Mouse (Mus musculus) heart, embryonic 10.5 days (tissue): ENCODE data around the gene Lrrfip1. TPM values are rescaled to one million over a fixed set of nuclear protein-coding genes. Genes with fewer than 3 reads are reported as not detected.

ENCODE experiments used
- DNase-seq: peaks from one replicate; pipeline ENCODE4 v3.0.0-alpha.2; 2017; ENCODE audit warnings: low spot score
- H3K27ac ChIP-seq: fragments of 300-500 bp; sonication (generic); 2 replicates; pipeline ENCODE4 v1.5.1; 2016; ENCODE audit warnings: mild to moderate bottlenecking
- H3K27me3 ChIP-seq: fragments of 300-500 bp; sonication (generic); 2 replicates; pipeline ENCODE4 v1.6.1; 2016; ENCODE audit warnings: mild to moderate bottlenecking; ENCODE audit not compliant: poor library complexity, insufficient read depth, severe bottlenecking
- H3K36me3 ChIP-seq: fragments of 300-500 bp; sonication (generic); 2 replicates; pipeline ENCODE4 v1.6.1; 2016; ENCODE audit warnings: mild to moderate bottlenecking, moderate library complexity
- H3K4me1 ChIP-seq: fragments of 300-500 bp; sonication (generic); 2 replicates; pipeline ENCODE4 v1.6.1; 2016; ENCODE audit warnings: mild to moderate bottlenecking
- H3K4me3 ChIP-seq: fragments of 300-500 bp; sonication (generic); 2 replicates; pipeline ENCODE4 v1.5.1; 2016; ENCODE audit warnings: mild to moderate bottlenecking, moderate library complexity
- H3K9me3 ChIP-seq: fragments of 300-500 bp; sonication (generic); 2 replicates; pipeline ENCODE4 v1.6.1; 2016; ENCODE audit warnings: mild to moderate bottlenecking, moderate library complexity
- WGBS: fragments of 180-500 bp; shearing (Covaris S2); methylation state at CpG from one replicate; pipeline ENCODE4 v1.1.7; 2016; 5-methylcytosine and 5-hydroxymethylcytosine counted together
- polyA plus RNA-seq: library from polyadenylated mRNA; unstranded; fragments of >200 nt; fragmentation: Nextera tagmentation; extraction: Ambion mirVana; gene quantifications from 2 replicates; pipeline ENCODE4 v1.2.1, GENCODE M21; 2016

Lrrfip1 gene
- polyA plus RNA-seq, 1 experiment from 2014 or later = 91.6 TPM

DNA sequence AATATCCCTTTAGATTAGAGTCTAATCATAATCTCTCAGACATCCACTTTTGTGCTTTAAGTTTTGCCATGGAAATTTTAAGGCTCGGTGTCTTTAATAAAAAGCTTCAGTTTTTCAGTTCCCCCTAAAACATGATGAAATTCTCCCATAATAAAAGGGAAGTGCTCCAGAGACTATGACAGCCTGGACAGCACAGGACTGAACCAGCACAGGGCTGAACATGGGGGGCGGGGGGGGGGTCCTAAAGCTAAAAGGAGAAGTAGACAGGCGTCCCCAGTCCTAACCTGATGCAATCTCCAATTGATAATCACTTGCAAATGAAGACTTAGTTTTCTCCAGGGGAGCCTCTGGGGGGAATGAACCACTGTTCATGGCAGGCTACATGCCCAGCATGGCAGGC lies 36.0 kb downstream of the Lrrfip1 start:
- peak overlapping the region; percentile 33; the same call in 1 of the 2 replicates for H3K27ac ChIP-seq
- WGBS = 81% methylated on average over 3 of the region's 3 CpGs

GRCm38 (mm10) chr1:91035266-91035665 lies 36.7 kb downstream of the Lrrfip1 start:
- H3K36me3 ChIP-seq = no peaks in the 10 kb centered on the region; the same call in 1 of the 2 replicates
- H3K9me3 ChIP-seq = no peaks in the 10 kb centered on the region
- peak overlapping the region; percentile 10; the same call in 1 of the 2 replicates for H3K27ac ChIP-seq
- 69% methylated on average over 2 of the region's 2 CpGs for WGBS
- no peak overlapping the region for H3K4me3 ChIP-seq
- DNase-seq = no peak
- no peaks in the 10 kb centered on the region for H3K27me3 ChIP-seq
- H3K4me1 ChIP-seq = peaks cover 80% of the 10 kb centered on the region

More for the DNA sequence above, 36.0 kb downstream of the Lrrfip1 start:
- DNase-seq = no peak
- Histone ChIP-seq H3K36me3 (no peaks in the 10 kb centered on the region; the same call in 1 of the 2 replicates), H3K4me1 (peaks cover 73% of the 10 kb centered on the region), H3K4me3 (no peak overlapping the region), H3K27me3 (no peaks in the 10 kb centered on the region), H3K9me3 (no peaks in the 10 kb centered on the region)

DNA sequence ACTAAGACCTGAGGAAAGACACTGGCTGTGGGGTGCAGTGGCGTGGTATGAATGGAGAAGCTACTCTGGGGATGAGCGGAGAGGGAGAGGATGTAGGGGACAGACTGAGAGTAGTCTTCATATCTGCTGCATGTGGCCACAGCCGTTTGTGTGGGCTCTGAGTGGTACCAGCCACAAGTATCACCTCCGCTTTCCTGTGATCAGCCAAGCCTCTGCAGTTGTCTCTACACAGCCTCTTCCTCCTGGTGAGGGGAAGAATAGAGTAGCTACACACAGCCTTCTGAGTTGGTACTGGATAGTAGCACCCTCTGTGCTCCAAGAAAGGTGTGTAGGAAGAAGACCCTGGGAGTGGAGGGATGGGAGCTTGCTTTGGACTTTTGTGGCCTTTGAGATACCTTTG lies 38.7 kb downstream of the Lrrfip1 start:
- H3K4me3 ChIP-seq = no peak overlapping the region
- no peak for DNase-seq
- WGBS = 81% methylated on average over 4 of the region's 4 CpGs
- H3K27ac ChIP-seq = peak overlapping the region; percentile 64; the same call in 1 of the 2 replicates
- no peaks in the 10 kb centered on the region for H3K27me3 ChIP-seq
- peaks cover 82% of the 10 kb centered on the region for H3K4me1 ChIP-seq
- no peaks in the 10 kb centered on the region; the same call in 1 of the 2 replicates for H3K36me3 ChIP-seq
- no peaks in the 10 kb centered on the region for H3K9me3 ChIP-seq

DNA sequence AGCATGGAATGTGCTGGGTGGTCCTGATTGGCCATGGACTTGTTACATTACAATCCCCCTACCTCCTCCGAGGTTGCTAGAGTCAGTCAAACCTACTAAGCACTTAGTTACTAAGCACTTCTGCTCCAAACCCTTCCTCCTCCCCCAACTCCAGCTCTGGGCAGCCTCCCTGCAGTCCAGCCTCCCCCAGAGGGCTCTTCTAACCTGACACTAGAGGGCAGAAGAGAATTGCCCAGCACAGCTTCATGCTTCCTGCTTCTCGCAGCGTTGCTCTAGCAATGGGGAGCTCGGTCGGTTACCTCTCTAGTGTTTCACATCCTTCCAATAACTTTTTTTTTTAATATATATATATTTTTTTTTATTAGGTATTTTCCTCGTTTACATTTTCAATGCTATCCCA lies 39.5 kb downstream of the Lrrfip1 start:
- WGBS = 65% methylated on average over 6 of the region's 6 CpGs
- DNase-seq = no peak
- no peak overlapping the region for H3K4me3 ChIP-seq
- 0 out of 2 replicates have a peak overlapping the region, but pooled peaks have one; percentile 47 for H3K27ac ChIP-seq
- H3K4me1 ChIP-seq = peaks cover 82% of the 10 kb centered on the region
- no peaks in the 10 kb centered on the region for H3K9me3 ChIP-seq
- H3K27me3 ChIP-seq = no peaks in the 10 kb centered on the region
- H3K36me3 ChIP-seq = no peaks in the 10 kb centered on the region; the same call in 1 of the 2 replicates

DNA sequence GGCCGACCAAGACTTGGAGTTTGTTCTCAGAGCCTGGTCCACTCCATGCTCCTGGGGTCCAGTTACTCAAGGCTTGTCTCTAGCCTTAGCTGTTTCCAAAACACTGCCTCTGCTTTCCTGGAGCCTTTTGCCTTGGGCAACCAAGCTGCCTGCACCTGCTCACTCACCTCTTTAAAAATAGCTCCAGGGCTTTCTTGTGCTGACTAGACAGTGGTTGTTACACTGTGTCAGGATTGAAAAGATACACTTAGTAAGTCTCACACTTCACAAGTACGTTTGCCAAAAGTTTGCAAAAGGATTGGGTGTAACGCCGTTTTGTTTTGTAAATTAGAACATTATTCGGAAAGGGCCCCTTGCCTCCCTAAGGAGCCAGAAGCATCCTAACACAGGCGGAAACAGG lies 40.0 kb downstream of the Lrrfip1 start:
- Histone ChIP-seq H3K4me1 (peaks cover 82% of the 10 kb centered on the region), H3K27me3 (no peaks in the 10 kb centered on the region), H3K9me3 (no peaks in the 10 kb centered on the region), H3K4me3 (no peak overlapping the region), H3K27ac (0 out of 2 replicates have a peak overlapping the region, but pooled peaks have one; percentile 60), H3K36me3 (no peaks in the 10 kb centered on the region; the same call in 1 of the 2 replicates)
- 53% methylated on average over 6 of the region's 6 CpGs for WGBS
- no peak for DNase-seq

DNA sequence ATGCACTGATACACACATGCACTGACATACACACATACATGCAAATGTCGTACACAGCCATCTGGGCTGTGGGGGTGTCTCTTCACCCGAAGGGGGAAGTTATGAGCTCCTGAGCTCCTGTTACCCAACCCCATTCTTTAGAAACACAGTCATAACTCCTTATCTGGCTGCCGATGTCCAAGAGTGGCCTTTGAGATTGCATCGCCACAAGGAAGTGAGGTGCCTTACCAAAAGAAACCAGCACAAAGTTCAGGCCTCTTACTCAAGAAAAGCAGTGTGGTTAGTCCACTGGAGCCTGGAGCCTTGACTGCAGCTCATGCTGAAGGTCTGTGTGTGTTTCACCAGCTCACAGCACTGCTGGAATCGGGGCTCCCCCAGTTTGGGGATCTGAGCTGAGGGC lies 43.1 kb downstream of the Lrrfip1 start:
- 47% methylated on average over 5 of the region's 5 CpGs for WGBS
- H3K9me3 ChIP-seq = no peaks in the 10 kb centered on the region
- no peak overlapping the region for H3K4me3 ChIP-seq
- H3K4me1 ChIP-seq = peaks cover 88% of the 10 kb centered on the region
- DNase-seq = no peak
- H3K27me3 ChIP-seq = no peaks in the 10 kb centered on the region
- H3K27ac ChIP-seq = peak overlapping the region; percentile 69
- no peaks in the 10 kb centered on the region for H3K36me3 ChIP-seq

- H3K4me3 ChIP-seq = no peak overlapping the region
- WGBS = 42% methylated on average over 5 of the region's 5 CpGs
- H3K27ac ChIP-seq = peak overlapping the region; percentile 69
- H3K9me3 ChIP-seq = no peaks in the 10 kb centered on the region
- no peaks in the 10 kb centered on the region for H3K36me3 ChIP-seq
- no peaks in the 10 kb centered on the region for H3K27me3 ChIP-seq
- peaks cover 85% of the 10 kb centered on the region for H3K4me1 ChIP-seq
- DNase-seq = no peak
These were observed 44.7 kb downstream of the Lrrfip1 start for GRCm38 (mm10) chr1:91043191-91043590.

DNA sequence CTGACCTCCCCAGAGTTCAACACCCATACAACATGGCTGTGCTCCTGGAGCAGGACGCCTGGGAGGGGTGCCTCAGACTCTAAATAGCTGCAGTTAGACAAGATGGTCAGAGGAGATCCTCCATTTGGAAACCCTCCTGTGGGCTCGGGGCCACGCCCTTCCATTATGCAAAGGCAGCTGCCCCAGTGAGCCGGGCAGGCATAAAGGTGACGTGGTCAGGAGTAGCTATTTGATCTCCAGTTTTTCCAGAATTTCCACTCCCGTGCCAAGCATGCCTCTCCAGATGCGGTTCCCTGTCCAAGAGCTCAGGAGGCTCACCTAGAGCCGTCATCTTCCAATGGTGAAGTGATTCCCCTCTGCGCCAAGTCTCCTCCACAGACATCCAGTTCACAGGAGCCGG lies 45.6 kb downstream of the Lrrfip1 start:
- H3K27me3 ChIP-seq = no peaks in the 10 kb centered on the region
- H3K4me3 ChIP-seq = no peak overlapping the region
- DNase-seq = no peak
- H3K27ac ChIP-seq = peak overlapping the region; percentile 69; the same call in 1 of the 2 replicates
- WGBS = 74% methylated on average over 10 of the region's 10 CpGs
- no peaks in the 10 kb centered on the region for H3K9me3 ChIP-seq
- H3K36me3 ChIP-seq = no peaks in the 10 kb centered on the region
- peaks cover 80% of the 10 kb centered on the region for H3K4me1 ChIP-seq

DNA sequence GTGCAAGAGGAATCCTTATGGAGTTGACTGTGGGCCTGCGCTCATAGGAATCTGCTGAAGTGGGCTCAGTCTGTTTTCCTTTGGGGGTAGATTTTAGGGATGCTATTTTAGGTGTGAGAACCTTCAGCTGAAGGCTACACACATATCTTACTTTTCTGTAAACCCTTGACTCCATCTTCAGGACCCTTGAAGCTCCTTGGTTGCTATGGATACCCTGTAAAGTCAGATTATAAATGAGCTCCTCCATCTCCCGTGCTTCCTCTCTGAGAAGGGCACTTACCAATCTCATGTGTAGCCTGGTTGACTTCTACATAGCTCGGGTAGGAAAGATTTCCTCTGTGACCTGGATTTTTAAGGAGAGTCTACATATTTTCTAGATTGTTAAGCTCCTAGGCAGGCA lies 46.1 kb downstream of the Lrrfip1 start:
- WGBS = 55% methylated on average over 3 of the region's 3 CpGs
- no peak overlapping the region for H3K4me3 ChIP-seq
- no peak for DNase-seq
- no peaks in the 10 kb centered on the region for H3K27me3 ChIP-seq
- H3K9me3 ChIP-seq = no peaks in the 10 kb centered on the region
- no peaks in the 10 kb centered on the region for H3K36me3 ChIP-seq
- H3K4me1 ChIP-seq = peaks cover 78% of the 10 kb centered on the region
- no peak overlapping the region for H3K27ac ChIP-seq

DNA sequence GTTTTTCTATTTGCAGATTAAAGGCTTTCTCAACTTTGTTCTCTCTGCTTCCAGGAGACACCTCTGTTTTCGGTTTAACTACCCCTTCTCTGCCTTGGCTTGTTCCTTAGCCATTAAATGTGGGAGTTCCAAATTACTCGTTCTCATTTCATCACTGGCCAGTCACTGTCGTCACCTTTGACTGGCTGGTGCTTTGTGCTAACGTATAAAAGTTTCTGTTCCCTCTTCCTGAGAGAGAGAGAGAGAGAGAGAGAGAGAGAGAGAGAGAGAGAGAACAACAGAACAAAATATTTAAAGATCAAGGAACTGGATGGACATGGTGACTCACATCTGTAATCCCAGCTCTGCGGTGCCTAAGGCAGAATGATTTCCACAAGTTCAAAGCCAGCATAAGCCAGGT lies 47.7 kb downstream of the Lrrfip1 start:
- peaks cover 68% of the 10 kb centered on the region for H3K4me1 ChIP-seq
- 58% methylated on average over 5 of the region's 5 CpGs for WGBS

GRCm38 (mm10) chr1:91049296-91049695 lies 50.8 kb downstream of the Lrrfip1 start:
- H3K4me3 ChIP-seq = no peak overlapping the region
- peaks cover 68% of the 10 kb centered on the region for H3K4me1 ChIP-seq

More for the DNA sequence above, 47.7 kb downstream of the Lrrfip1 start:
- no peaks in the 10 kb centered on the region for H3K36me3 ChIP-seq
- H3K27ac ChIP-seq = no peak overlapping the region
- no peak overlapping the region for H3K4me3 ChIP-seq
- no peaks in the 10 kb centered on the region for H3K9me3 ChIP-seq
- no peaks in the 10 kb centered on the region for H3K27me3 ChIP-seq
- no peak for DNase-seq

DNA sequence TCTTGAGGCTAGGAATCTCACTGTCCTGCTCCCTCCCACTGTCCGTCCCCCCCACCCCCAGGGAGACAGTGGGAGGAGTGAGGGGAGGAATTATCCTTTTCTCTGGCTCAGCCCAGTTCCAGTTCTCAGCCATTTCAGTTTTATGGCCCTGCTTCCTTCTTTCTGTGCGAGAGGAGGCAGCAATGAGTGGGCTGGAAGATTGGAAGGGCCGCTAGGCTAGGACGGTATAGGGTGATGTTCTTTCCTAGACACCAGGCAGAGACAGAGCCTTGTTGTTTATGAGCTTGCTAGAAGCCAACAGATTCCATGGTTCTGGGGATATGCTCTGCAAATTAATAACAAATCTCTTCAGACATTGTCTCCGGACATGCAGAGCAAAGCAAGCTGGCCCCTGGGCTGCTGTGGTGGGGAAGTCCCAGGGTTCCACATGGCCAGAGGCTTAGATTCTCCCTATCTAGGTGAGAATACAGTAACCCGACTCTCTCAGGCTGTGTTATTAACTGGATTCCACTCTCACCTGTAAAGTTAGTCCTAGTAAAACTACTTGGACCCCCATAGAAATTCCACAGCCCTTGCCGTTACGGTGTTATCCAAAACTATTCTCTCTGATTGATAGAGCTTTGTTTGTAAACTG lies 53.0 kb downstream of the Lrrfip1 start:
- WGBS = 69% methylated on average over 8 of the region's 8 CpGs

More at GRCm38 (mm10) chr1:91049296-91049695, 50.8 kb downstream of the Lrrfip1 start:
- H3K36me3 ChIP-seq = no peaks in the 10 kb centered on the region
- 79% methylated on average over 6 of the region's 6 CpGs for WGBS
- H3K9me3 ChIP-seq = no peaks in the 10 kb centered on the region
- H3K27ac ChIP-seq = no peak overlapping the region
- H3K27me3 ChIP-seq = no peaks in the 10 kb centered on the region
- no peak for DNase-seq

GRCm38 (mm10) chr1:91052747-91053181 lies 54.2 kb downstream of the Lrrfip1 start:
- under 1% methylated on average over 28 of the region's 28 CpGs for WGBS
- Histone ChIP-seq H3K4me1 (peaks cover 78% of the 10 kb centered on the region), H3K27ac (peak overlapping the region; percentile 87), H3K4me3 (peak overlapping the region; percentile 71), H3K27me3 (no peaks in the 10 kb centered on the region), H3K36me3 (no peaks in the 10 kb centered on the region), H3K9me3 (no peaks in the 10 kb centered on the region)
- DNase-seq = peak; percentile 98

More for the DNA sequence above, 53.0 kb downstream of the Lrrfip1 start:
- DNase-seq = no peak
- no peaks in the 10 kb centered on the region for H3K9me3 ChIP-seq
- H3K4me3 ChIP-seq = no peak overlapping the region
- no peaks in the 10 kb centered on the region for H3K36me3 ChIP-seq
- H3K4me1 ChIP-seq = peaks cover 76% of the 10 kb centered on the region
- no peaks in the 10 kb centered on the region for H3K27me3 ChIP-seq
- peak overlapping the region; percentile 13; the same call in 1 of the 2 replicates for H3K27ac ChIP-seq
